Mouse (Mus musculus) neutrophil, adult 5-6 weeks (primary cell): ENCODE measurements around the gene S100a10. TPM values are rescaled to one million over a fixed set of nuclear protein-coding genes. Genes with fewer than 3 reads are reported as not detected.
"Not testable (repeated sequence)": the region's sequence is repeated elsewhere in the genome, so short reads cannot be mapped to it uniquely, and the experiment has no call there.

Experiments used
- ATAC-seq: fragments of 151-379, 151-347 bp; 2 replicates; pipeline ENCODE4 v1.8.0; 2017; ENCODE audit warnings: mild to moderate bottlenecking, moderate TSS enrichment; ENCODE audit not compliant: insufficient number of reproducible peaks, poor library complexity, low FRiP score, severe bottlenecking; ENCODE audit errors: extremely low read depth
- total RNA-seq: library from RNA; stranded (forward); fragments of 200-1000 nt; gene quantifications from 2 replicates; pipeline ENCODE4 v1.2.3, GENCODE M21; 2017

Gene S100a10
- total RNA-seq, 1 experiment from 2014 or later = 406 TPM

DNA sequence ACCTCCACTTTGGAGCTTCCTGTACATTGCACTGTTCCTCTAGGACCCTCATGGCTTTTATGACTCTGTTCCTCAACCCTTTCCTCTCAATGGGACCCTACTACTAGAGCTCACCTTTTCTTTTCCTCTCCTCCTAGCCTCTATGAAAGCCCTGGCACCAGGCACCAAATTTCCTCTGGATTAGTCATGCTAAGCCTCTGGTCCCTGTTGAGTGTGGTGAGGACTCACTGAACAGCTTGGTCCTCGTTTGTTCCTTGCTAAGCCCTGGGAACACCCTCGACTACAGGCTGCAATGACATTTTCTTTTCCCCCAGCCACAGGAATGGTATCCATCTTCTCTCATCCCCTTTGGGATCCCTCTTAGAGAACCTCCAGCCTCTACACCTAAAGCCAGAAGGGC is 13.4 kb upstream of the S100a10 start:
- ATAC-seq = no peak

- not testable (repeated sequence) for ATAC-seq
Observed at GRCm38 (mm10) chr3:93544170-93544569, 10.7 kb upstream of the S100a10 start.

GRCm38 (mm10) chr3:93547099-93547648 is 7.7 kb upstream of the S100a10 start:
- peak; percentile 70 for ATAC-seq

DNA sequence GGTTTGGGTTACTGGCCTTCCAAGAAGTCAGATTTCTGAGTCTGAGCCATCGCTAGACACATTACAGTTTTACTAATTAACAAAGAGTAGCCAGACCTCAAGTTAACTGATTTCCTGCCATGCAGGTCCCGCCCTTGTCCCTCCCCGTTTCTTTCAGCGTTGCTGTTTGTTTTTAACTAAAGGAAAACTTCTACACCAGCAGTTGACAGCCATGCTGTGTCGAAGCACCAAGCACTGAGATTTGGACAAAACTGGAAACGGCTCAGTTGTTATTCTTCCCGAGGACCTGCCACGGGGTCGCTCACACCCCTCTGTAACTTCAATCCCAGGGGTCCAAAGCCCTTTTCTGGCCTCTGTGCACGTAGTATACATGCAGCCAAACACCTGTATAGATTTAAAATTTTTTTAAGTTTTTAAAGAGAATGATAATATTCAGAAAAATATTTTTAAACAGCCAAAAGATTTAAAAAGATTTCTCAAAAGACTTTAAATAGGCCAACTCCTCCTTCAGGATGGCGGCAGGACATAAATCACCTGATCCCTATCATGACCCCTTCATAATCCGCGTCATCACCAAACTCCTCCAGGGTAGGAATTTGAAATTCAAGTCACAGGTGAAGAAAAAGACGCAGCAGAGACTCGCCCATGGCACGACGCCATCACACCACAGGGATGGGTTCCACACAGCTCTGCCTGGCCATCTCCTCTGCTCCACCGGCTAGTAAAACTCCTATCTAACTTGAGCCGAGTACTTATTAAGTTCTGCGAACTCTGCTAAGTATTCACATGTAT is 6.9 kb upstream of the S100a10 start:
- no peak for ATAC-seq

DNA sequence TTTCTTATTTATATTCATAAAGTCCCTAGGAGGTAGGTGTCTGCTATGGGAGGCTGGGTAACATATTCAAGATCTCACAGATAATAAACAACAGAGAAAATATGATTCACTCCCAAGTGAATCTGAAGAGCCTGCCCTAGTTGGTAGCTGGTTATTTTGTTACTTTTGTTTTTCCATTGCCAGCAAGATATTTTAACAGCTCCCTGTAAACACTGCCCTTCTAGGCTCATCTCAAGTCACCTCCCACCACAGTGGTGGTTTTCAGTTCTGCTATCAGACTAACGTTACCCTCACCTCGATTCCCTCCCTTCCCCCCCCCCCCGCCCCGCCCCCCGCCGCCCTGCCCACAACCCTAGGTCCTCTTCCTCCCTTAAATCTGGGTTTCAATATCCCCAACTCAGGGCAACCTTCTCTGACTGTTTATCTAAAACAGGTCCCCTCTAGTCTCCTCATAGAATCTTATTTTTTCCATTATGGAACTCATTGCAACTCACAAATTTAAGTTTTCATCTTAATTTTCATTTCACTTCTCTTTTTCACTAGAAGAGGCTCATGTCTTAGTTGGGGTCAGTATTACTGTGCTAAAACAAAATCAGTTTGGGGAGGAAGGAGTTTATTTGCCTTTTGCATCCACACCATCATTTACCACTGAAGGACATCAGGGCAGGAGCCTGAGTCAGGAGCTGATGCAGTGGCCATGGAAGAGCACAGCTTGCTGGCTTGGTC is 6.2 kb upstream of the S100a10 start:
- 0 out of 2 replicates have a peak, but pooled peaks have one; percentile 20 for ATAC-seq

- ATAC-seq = peak; percentile 74
Observed at GRCm38 (mm10) chr3:93549986-93550385, 4.9 kb upstream of the S100a10 start.

DNA sequence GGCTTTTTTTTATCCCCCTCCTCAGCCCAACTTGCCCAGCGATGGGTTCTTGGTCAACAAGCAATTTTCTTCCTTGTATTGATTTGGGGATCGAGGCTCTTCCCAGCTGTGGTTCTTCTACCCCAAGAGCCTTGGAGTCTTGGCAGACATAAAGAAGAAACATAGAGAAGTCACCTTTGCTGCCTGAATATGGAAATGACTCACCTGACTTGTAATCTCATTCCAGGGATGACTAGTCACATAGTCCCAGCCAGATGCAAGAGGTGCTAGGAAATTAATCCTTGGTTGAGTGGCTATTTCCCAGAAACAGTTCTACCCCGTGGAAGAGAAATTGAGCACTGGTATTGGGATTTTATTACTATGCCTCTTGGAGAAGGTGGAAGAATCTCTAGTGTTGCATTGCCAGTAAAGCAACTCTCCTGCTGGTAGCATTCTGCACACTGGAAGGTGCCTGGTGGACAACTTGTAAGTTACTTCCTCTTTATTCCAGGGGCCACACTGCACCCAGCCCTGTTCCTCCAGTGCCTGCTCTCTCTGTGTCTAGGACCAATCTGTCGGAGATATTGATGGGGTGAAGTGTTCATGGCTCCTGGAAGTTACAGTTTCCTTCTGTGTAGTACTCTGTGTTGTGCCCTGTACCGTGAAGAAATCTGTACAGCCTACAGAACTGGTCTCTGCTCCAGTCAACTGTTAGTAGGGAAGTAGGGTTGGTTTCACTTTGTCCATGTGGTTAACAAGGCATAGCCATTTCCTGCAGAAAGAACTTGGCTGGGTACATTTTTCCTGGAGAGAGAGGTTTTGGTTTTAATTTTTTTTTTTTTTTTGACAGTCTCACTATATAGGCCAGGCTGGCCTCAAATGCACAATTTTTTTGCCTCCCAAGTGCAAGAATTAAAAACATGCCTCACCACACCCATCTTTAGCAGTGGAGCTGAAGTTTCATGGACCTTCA is 2.7 kb upstream of the S100a10 start:
- peak; percentile 39 for ATAC-seq

DNA sequence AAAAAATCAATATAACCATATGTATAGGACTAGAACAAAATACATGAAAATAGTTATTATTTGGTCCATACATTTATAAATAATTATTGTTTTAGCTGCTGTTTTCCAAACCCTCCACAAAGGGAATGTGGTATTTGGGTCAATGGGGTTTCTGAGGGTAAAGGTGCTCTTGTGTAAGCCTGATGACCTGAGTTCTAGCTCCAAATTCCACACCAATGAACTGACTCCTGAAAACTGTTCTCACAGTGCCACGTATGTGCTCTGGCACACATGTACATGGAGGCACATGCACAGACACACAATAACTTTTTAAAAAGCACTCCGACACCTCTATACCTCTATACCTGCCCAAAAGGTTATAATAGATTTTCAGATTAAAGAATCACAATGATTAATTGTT is 1.6 kb upstream of the S100a10 start:
- no peak for ATAC-seq

DNA sequence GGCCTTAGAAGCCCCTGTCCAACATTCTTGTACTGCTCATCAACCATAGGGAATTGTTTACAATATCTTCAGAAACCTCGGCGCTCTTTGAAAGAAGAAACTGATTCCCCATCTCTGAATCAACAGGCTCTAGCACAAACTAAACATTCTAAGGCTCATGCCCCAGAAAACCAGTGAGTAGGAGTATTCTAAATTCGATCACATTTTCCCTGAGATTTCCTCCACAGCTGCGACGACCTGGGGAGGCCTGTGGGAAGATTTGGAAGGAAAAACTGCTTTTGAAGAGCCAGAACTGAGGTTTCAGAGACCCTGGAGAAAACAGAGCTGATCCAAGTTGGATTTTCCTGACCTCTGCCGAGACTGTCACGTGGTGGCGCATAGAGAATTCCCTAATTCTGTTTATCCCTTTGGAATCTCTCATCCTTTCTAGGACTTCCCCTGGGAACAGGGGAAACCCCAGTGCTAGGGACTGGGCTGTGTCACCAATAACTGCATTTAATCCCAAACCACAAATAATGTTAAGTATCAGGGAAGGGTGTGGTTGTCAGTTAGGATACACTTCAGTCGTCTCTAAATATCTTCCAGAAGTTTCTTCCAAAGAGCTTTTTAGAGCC is 1.0 kb upstream of the S100a10 start:
- no peak for ATAC-seq

GRCm38 (mm10) chr3:93554379-93554980 is 400 bp upstream of the S100a10 start:
- no peak for ATAC-seq

- ATAC-seq = no peak
Observed at GRCm38 (mm10) chr3:93555878-93556254, 986 bp downstream of the S100a10 start.

- no peak for ATAC-seq
Observed at GRCm38 (mm10) chr3:93556599-93556998, 1.7 kb downstream of the S100a10 start.

- no peak for ATAC-seq
Observed at GRCm38 (mm10) chr3:93557471-93557870, 2.6 kb downstream of the S100a10 start.

DNA sequence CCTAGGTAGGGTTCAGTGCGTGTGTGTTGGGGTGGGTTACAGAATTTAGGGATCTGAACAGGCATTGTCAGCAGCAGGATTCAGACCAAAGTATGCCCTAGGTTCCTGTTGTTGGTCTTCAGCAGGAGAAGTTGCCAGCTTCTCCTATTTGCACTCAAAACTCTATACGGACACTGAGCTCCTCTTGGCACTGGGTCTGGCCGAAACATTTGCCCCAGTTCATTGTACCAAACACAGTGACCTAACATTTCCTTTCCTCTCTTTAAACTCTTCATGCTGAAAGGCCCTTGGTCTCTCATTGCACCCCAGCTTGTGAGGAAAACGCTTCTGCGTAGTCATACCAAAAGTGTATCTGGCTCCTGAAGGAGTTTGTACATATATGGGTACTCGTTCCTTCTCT is 5.1 kb downstream of the S100a10 start:
- ATAC-seq = no peak

GRCm38 (mm10) chr3:93562372-93562771 is 7.5 kb downstream of the S100a10 start:
- peak; percentile 33; the same call in 1 of the 2 replicates for ATAC-seq

DNA sequence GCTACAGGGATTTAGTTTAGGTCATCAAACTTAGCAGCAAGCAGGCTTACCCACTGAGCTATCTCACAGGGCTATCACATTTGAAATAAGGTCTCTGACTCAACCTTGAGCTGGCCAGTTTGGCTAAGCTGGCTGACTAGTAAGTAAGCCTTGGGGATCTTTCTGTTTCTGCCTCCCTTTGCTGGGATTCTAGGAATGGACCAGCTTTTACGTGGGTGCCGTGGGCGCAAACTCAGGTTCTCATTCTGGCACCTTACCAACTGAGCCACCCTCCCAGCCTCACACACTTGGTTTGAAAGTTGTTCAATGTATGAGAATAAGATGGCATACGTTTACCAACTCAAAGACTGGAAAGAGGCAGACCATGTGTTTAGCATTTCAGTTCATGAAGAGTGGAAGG is 8.3 kb downstream of the S100a10 start:
- ATAC-seq = no peak

- no peak for ATAC-seq
Observed at GRCm38 (mm10) chr3:93566892-93567291, 12.0 kb downstream of the S100a10 start.

GRCm38 (mm10) chr3:93567721-93568120 is 12.8 kb downstream of the S100a10 start:
- ATAC-seq = no peak
